In genomic region chr14:89142994-89143686, GRCm38 (mm10) we compare ENCODE assay signal across 22 mouse cellular contexts.
DNase-seq lines count a peak whose midpoint lies in the region; ATAC-seq lines count a peak whose summit lies in the region.
"Had no signal": no experiment of that assay in that cellular context is flagged by ENCODE, and none has a peak within 500 bp of the region (broad histone marks: within the 10 kb centered on the region; RNA-seq: fewer than 3 reads in every experiment).

No protein-coding gene starts in this region.

- H3K9ac ChIP-seq in hindbrain, embryonic 12.5 days, result no peak overlapping the region
- H3K9ac ChIP-seq in hindbrain, embryonic 13.5 days, result no peak overlapping the region
- H3K9ac ChIP-seq: embryonic facial prominence, embryonic 12.5 days; heart, embryonic 13.5 days; intestine, embryonic 15.5 days; kidney, embryonic 15.5 days; neural tube, embryonic 15.5 days had no signal

- no peak overlapping the region for H3K27ac ChIP-seq in hindbrain, embryonic 12.5 days
- no peak overlapping the region for H3K27ac ChIP-seq in hindbrain, embryonic 13.5 days
- peak overlapping the region; percentile 61 for H3K27ac ChIP-seq in forebrain, embryonic 10.5 days
- H3K27ac ChIP-seq: embryonic facial prominence, embryonic 12.5 days; gastrocnemius, adult 2 months; heart, embryonic 13.5 days; intestine, embryonic 15.5 days; kidney, embryonic 15.5 days; neural tube, embryonic 15.5 days had no signal

- no peaks in the 10 kb centered on the region for H3K36me3 ChIP-seq in hindbrain, embryonic 12.5 days
- no peaks in the 10 kb centered on the region for H3K36me3 ChIP-seq in hindbrain, embryonic 13.5 days
- H3K36me3 ChIP-seq in forebrain, embryonic 10.5 days (replicated peaks), result no peaks in the 10 kb centered on the region
- H3K36me3 ChIP-seq: embryonic facial prominence, embryonic 12.5 days; heart, embryonic 13.5 days; intestine, embryonic 15.5 days; kidney, embryonic 15.5 days; neural tube, embryonic 15.5 days had no signal

- WGBS in hindbrain, embryonic 12.5 days, result 53% methylated on average over 3 of the region's 3 CpGs
- 48% methylated on average over 3 of the region's 3 CpGs for WGBS in hindbrain, embryonic 13.5 days
- 53% methylated on average over 3 of the region's 3 CpGs for WGBS in forebrain, embryonic 10.5 days

- no peaks in the 10 kb centered on the region for H3K4me1 ChIP-seq in hindbrain, embryonic 12.5 days
- no peaks in the 10 kb centered on the region for H3K4me1 ChIP-seq in hindbrain, embryonic 13.5 days (replicated peaks)
- H3K4me1 ChIP-seq in forebrain, embryonic 10.5 days, result peaks cover 11% of the 10 kb centered on the region; the same call in 1 of the 2 replicates
- H3K4me1 ChIP-seq: embryonic facial prominence, embryonic 12.5 days; heart, embryonic 13.5 days; intestine, embryonic 15.5 days; kidney, embryonic 15.5 days; neural tube, embryonic 15.5 days had no signal

- DNase-seq in brain, adult 2 months (ENCODE audit: low read depth, low spot score), result peak; percentile 10
- peak; percentile 19 for DNase-seq in forebrain, embryonic 10.5 days (ENCODE audit: extremely low spot score, low spot score)
- DNase-seq in mesoderm, embryonic 11.5 days (ENCODE audit: low read depth, low spot score), result peak; percentile 0
- DNase-seq in adrenal gland, adult 2 months, result no peak
- DNase-seq: adrenal gland, postnatal 36 days; B cell, adult 2 months; cerebellum, adult 9-11 months; gastrocnemius, adult 2 months; heart, adult 11 months; heart, postnatal 36 days; left cerebral cortex, postnatal 4 days; lung, adult 18-20 months; lung, postnatal 36 days; thymus, adult 18-20 months had no signal

- H3K4me3 ChIP-seq in hindbrain, embryonic 12.5 days, result no peak overlapping the region
- H3K4me3 ChIP-seq in hindbrain, embryonic 13.5 days, result no peak overlapping the region
- H3K4me3 ChIP-seq in forebrain, embryonic 10.5 days, result no peak overlapping the region
- H3K4me3 ChIP-seq: embryonic facial prominence, embryonic 12.5 days; gastrocnemius, adult 2 months; heart, embryonic 13.5 days; intestine, embryonic 15.5 days; kidney, embryonic 15.5 days; neural tube, embryonic 15.5 days had no signal

- ATAC-seq in hindbrain, embryonic 12.5 days (ENCODE audit: low FRiP score), result peak; percentile 82
- no peak for ATAC-seq in hindbrain, embryonic 13.5 days (ENCODE audit: low FRiP score)
- ATAC-seq in megakaryocyte progenitor cell, adult 5-6 weeks (replicated peaks; ENCODE audit: poor library complexity), result no peak
- ATAC-seq: intestine, embryonic 15.5 days had no signal

- no peaks in the 10 kb centered on the region for H3K27me3 ChIP-seq in hindbrain, embryonic 12.5 days
- H3K27me3 ChIP-seq in hindbrain, embryonic 13.5 days, result no peaks in the 10 kb centered on the region
- H3K27me3 ChIP-seq in forebrain, embryonic 10.5 days (ENCODE audit: poor library complexity, severe bottlenecking), result no peaks in the 10 kb centered on the region
- H3K27me3 ChIP-seq: embryonic facial prominence, embryonic 12.5 days; heart, embryonic 13.5 days; intestine, embryonic 15.5 days; kidney, embryonic 15.5 days; neural tube, embryonic 15.5 days had no signal

- no peaks in the 10 kb centered on the region for H3K9me3 ChIP-seq in hindbrain, embryonic 12.5 days (replicated peaks)
- no peaks in the 10 kb centered on the region for H3K9me3 ChIP-seq in hindbrain, embryonic 13.5 days
- H3K9me3 ChIP-seq in forebrain, embryonic 10.5 days, result no peaks in the 10 kb centered on the region; the same call in 1 of the 2 replicates
- H3K9me3 ChIP-seq: embryonic facial prominence, embryonic 12.5 days; heart, embryonic 13.5 days; intestine, embryonic 15.5 days; kidney, embryonic 15.5 days; neural tube, embryonic 15.5 days had no signal

- no peak overlapping the region for H3K4me2 ChIP-seq in hindbrain, embryonic 12.5 days (replicated peaks)
- H3K4me2 ChIP-seq in hindbrain, embryonic 13.5 days, result no peak overlapping the region
- H3K4me2 ChIP-seq: embryonic facial prominence, embryonic 12.5 days; heart, embryonic 13.5 days; intestine, embryonic 15.5 days; kidney, embryonic 15.5 days; neural tube, embryonic 15.5 days had no signal
